ENCODE assay signal across 7 mouse cellular contexts in genomic region chr8:4252116-4252760, GRCm38 (mm10). TPM values are rescaled to one million over a fixed set of nuclear protein-coding genes. Genes with fewer than 3 reads are reported as not detected.
DNase-seq lines count a peak whose midpoint lies in the region; ATAC-seq and TF ChIP-seq lines count a peak whose summit lies in the region.

No protein-coding gene starts in this region.

- peak overlapping the region; percentile 90; the same call in 1 of the 2 replicates for H3K27ac ChIP-seq in embryonic facial prominence, embryonic 14.5 days (replicated peaks; ENCODE audit: low read depth, low read length)
- H3K27ac ChIP-seq in limb, embryonic 10.5 days = peak overlapping the region; percentile 95
- H3K27ac ChIP-seq in small intestine, adult 2 months (ENCODE audit: insufficient read depth, low read depth, low read length) = peak overlapping the region; percentile 47

- DNase-seq in lung, adult 2 months = no peak
- no peak for DNase-seq in lung, adult 18-20 months
- DNase-seq in embryonic facial prominence, embryonic 14.5 days (ENCODE audit: low spot score) = no peak
- DNase-seq in limb, embryonic 10.5 days (ENCODE audit: low spot score) = no peak
- no peak for DNase-seq in embryo, embryonic 9.5 days (ENCODE audit: extremely low spot score)

- H3K4me2 ChIP-seq in embryonic facial prominence, embryonic 14.5 days (ENCODE audit: low read depth, low read length) = peak overlapping the region; percentile 80

- H3K9ac ChIP-seq in embryonic facial prominence, embryonic 14.5 days (ENCODE audit: low read depth, low read length) = peak overlapping the region; percentile 86

- peaks cover 7% of the 10 kb centered on the region for H3K4me1 ChIP-seq in lung, adult 2 months (ENCODE audit: control insufficient read depth, insufficient read depth, low read length)
- H3K4me1 ChIP-seq in embryonic facial prominence, embryonic 14.5 days (ENCODE audit: control insufficient read depth, insufficient read depth, low read length) = peaks cover 18% of the 10 kb centered on the region
- H3K4me1 ChIP-seq in limb, embryonic 10.5 days = peaks cover 44% of the 10 kb centered on the region
- peaks cover 10% of the 10 kb centered on the region for H3K4me1 ChIP-seq in small intestine, adult 2 months (ENCODE audit: control insufficient read depth, insufficient read depth, insufficient read length, low read length)

- no peak for TF ChIP-seq POLR2A in lung, adult 2 months (IDR thresholded peaks at IDR 0.05; ENCODE audit: borderline replicate concordance, extremely low read depth, low read depth, low read length)
- no peak for TF ChIP-seq POLR2A in small intestine, adult 2 months (IDR thresholded peaks at IDR 0.05; ENCODE audit: low read depth, low read length)

- TF ChIP-seq CTCF in lung, adult 2 months (IDR thresholded peaks at IDR 0.05; ENCODE audit: insufficient read depth, low read length) = no peak
- no peak for TF ChIP-seq CTCF in small intestine, adult 2 months (IDR thresholded peaks at IDR 0.05; ENCODE audit: extremely low read depth, insufficient read length, insufficient replicate concordance, low read depth, low read length)

- peak overlapping the region; percentile 11 for H3K4me3 ChIP-seq in lung, adult 2 months (replicated peaks; ENCODE audit: extremely low read depth, low read depth, low read length)
- H3K4me3 ChIP-seq in embryonic facial prominence, embryonic 14.5 days (ENCODE audit: low read depth, low read length) = peak overlapping the region; percentile 77
- peak overlapping the region; percentile 91 for H3K4me3 ChIP-seq in limb, embryonic 10.5 days
- peak overlapping the region; percentile 93 for H3K4me3 ChIP-seq in small intestine, adult 2 months (ENCODE audit: low read depth, low read length)

- 35% methylated on average over 8 of the region's 8 CpGs for WGBS in lung, adult 2 months
- 48% methylated on average over 8 of the region's 8 CpGs for WGBS in embryonic facial prominence, embryonic 14.5 days
- 48% methylated on average over 8 of the region's 8 CpGs for WGBS in limb, embryonic 10.5 days
- WGBS in small intestine, adult 2 months = 23% methylated on average over 8 of the region's 8 CpGs

- H3K36me3 ChIP-seq in embryonic facial prominence, embryonic 14.5 days (ENCODE audit: control insufficient read depth, insufficient read depth, low read length) = peaks cover 54% of the 10 kb centered on the region
- peaks cover 56% of the 10 kb centered on the region for H3K36me3 ChIP-seq in limb, embryonic 10.5 days
- H3K36me3 ChIP-seq in small intestine, adult 2 months (ENCODE audit: control insufficient read depth, insufficient read depth, low read length) = peaks cover 6% of the 10 kb centered on the region; the same call in 1 of the 2 replicates

- no peak for ATAC-seq in embryonic facial prominence, embryonic 14.5 days (ENCODE audit: low read depth)
- ATAC-seq in erythroid progenitor cell, adult 5-6 weeks (replicated peaks; ENCODE audit: low FRiP score, poor library complexity, severe bottlenecking) = no peak

- no peaks in the 10 kb centered on the region for H3K9me3 ChIP-seq in embryonic facial prominence, embryonic 14.5 days (ENCODE audit: control insufficient read depth, low read length)
- H3K9me3 ChIP-seq in limb, embryonic 10.5 days (replicated peaks) = no peaks in the 10 kb centered on the region

- H3K27me3 ChIP-seq in embryonic facial prominence, embryonic 14.5 days (replicated peaks; ENCODE audit: control insufficient read depth, insufficient read depth, low read length) = no peaks in the 10 kb centered on the region
- 0 out of 2 replicates have a peak, but pooled peaks cover 10% of the 10 kb centered on the region for H3K27me3 ChIP-seq in limb, embryonic 10.5 days (ENCODE audit: low read depth, poor library complexity, severe bottlenecking)
- H3K27me3 ChIP-seq in small intestine, adult 2 months (ENCODE audit: control insufficient read depth, insufficient read depth, low read length) = no peaks in the 10 kb centered on the region

RNA-seq across cellular contexts. Expression of gene Snapc2, which starts 0.6 kb away (rescaled TPM):
- polyA plus RNA-seq in lung, adult 2 months (2012; rRNA removed) = 25.0 and 34.5 TPM in 2 replicates
- 45.0 and 50.6 TPM in 2 replicates for polyA plus RNA-seq in embryonic facial prominence, embryonic 14.5 days (2014; fragmentation: Nextera tagmentation; extraction: Ambion mirVana)
- polyA plus RNA-seq in limb, embryonic 10.5 days (2016; fragmentation: Nextera tagmentation; extraction: Ambion mirVana) = 70.0 and 72.1 TPM in 2 replicates
- polyA plus RNA-seq in small intestine, adult 2 months (2012; rRNA removed) = 15.0 and 22.6 TPM in 2 replicates
- total RNA-seq in erythroid progenitor cell, adult 5-6 weeks (2015; ENCODE audit: low replicate concordance) = 4.2 and 10.5 TPM in 2 replicates
- 3.2 and 6.7 TPM in 2 replicates for total RNA-seq in erythroid progenitor cell, adult 5-6 weeks (2017; ENCODE audit: low replicate concordance)

RNA-seq across cellular contexts. Expression of gene Tgfbr3l, which starts 4.2 kb away (rescaled TPM):
- polyA plus RNA-seq in lung, adult 2 months (2012; rRNA removed) = 22.7 and 56.3 TPM in 2 replicates
- polyA plus RNA-seq in embryonic facial prominence, embryonic 14.5 days (2014; fragmentation: Nextera tagmentation; extraction: Ambion mirVana) = 3.3 and 5.0 TPM in 2 replicates
- 2.8 and 3.3 TPM in 2 replicates for polyA plus RNA-seq in limb, embryonic 10.5 days (2016; fragmentation: Nextera tagmentation; extraction: Ambion mirVana)
- 17.2 and 60.2 TPM in 2 replicates for polyA plus RNA-seq in small intestine, adult 2 months (2012; rRNA removed)
- total RNA-seq in erythroid progenitor cell, adult 5-6 weeks (2015; ENCODE audit: low replicate concordance) = not detected in 2 replicates
- not detected in 2 replicates for total RNA-seq in erythroid progenitor cell, adult 5-6 weeks (2017; ENCODE audit: low replicate concordance)

RNA-seq across cellular contexts. Expression of gene Ctxn1, which starts 6.8 kb away (rescaled TPM):
- 33.4 and 41.4 TPM in 2 replicates for polyA plus RNA-seq in lung, adult 2 months (2012; rRNA removed)
- polyA plus RNA-seq in embryonic facial prominence, embryonic 14.5 days (2014; fragmentation: Nextera tagmentation; extraction: Ambion mirVana) = 49.3 and 59.1 TPM in 2 replicates
- polyA plus RNA-seq in limb, embryonic 10.5 days (2016; fragmentation: Nextera tagmentation; extraction: Ambion mirVana) = 113 and 132 TPM in 2 replicates
- polyA plus RNA-seq in small intestine, adult 2 months (2012; rRNA removed) = 14.1 and 18.5 TPM in 2 replicates
- not detected in 2 replicates for total RNA-seq in erythroid progenitor cell, adult 5-6 weeks (2015; ENCODE audit: low replicate concordance)
- 1.1 TPM in 1 of 2 replicates, not detected in the other for total RNA-seq in erythroid progenitor cell, adult 5-6 weeks (2017; ENCODE audit: low replicate concordance)

RNA-seq across cellular contexts. Expression of gene Gm49320, which starts 13.6 kb away (rescaled TPM):
- 1.3 and 1.6 TPM in 2 replicates for polyA plus RNA-seq in lung, adult 2 months (2012; rRNA removed)
- polyA plus RNA-seq in embryonic facial prominence, embryonic 14.5 days (2014; fragmentation: Nextera tagmentation; extraction: Ambion mirVana) = 0.33 and 1.1 TPM in 2 replicates
- 0.85 and 1.6 TPM in 2 replicates for polyA plus RNA-seq in limb, embryonic 10.5 days (2016; fragmentation: Nextera tagmentation; extraction: Ambion mirVana)
- polyA plus RNA-seq in small intestine, adult 2 months (2012; rRNA removed) = 0.93 and 1.1 TPM in 2 replicates
- 2.5 TPM in 1 of 2 replicates, not detected in the other for total RNA-seq in erythroid progenitor cell, adult 5-6 weeks (2015; ENCODE audit: low replicate concordance)
- total RNA-seq in erythroid progenitor cell, adult 5-6 weeks (2017; ENCODE audit: low replicate concordance) = not detected in 2 replicates

RNA-seq across cellular contexts. Expression of gene Map2k7, which starts 13.7 kb away (rescaled TPM):
- polyA plus RNA-seq in lung, adult 2 months (2012; rRNA removed) = 30.8 and 49.9 TPM in 2 replicates
- polyA plus RNA-seq in embryonic facial prominence, embryonic 14.5 days (2014; fragmentation: Nextera tagmentation; extraction: Ambion mirVana) = 18.1 and 21.4 TPM in 2 replicates
- polyA plus RNA-seq in limb, embryonic 10.5 days (2016; fragmentation: Nextera tagmentation; extraction: Ambion mirVana) = 32.8 and 34.2 TPM in 2 replicates
- 10.2 and 27.0 TPM in 2 replicates for polyA plus RNA-seq in small intestine, adult 2 months (2012; rRNA removed)
- 25.2 and 25.6 TPM in 2 replicates for total RNA-seq in erythroid progenitor cell, adult 5-6 weeks (2015; ENCODE audit: low replicate concordance)
- total RNA-seq in erythroid progenitor cell, adult 5-6 weeks (2017; ENCODE audit: low replicate concordance) = 16.9 and 20.3 TPM in 2 replicates

Comparison
In these comparisons a context has a peak if more than half of its experiments do, and no peak if none do; other contexts are left out.
1. H3K4me3 ChIP-seq: peak in every context shown above with its lines; median percentile 93 in small intestine, adult 2 months; 91 in limb, embryonic 10.5 days; 77 in embryonic facial prominence, embryonic 14.5 days; 11 in lung, adult 2 months.